9 mouse cellular contexts compared by ENCODE assay signal in the genomic region with DNA sequence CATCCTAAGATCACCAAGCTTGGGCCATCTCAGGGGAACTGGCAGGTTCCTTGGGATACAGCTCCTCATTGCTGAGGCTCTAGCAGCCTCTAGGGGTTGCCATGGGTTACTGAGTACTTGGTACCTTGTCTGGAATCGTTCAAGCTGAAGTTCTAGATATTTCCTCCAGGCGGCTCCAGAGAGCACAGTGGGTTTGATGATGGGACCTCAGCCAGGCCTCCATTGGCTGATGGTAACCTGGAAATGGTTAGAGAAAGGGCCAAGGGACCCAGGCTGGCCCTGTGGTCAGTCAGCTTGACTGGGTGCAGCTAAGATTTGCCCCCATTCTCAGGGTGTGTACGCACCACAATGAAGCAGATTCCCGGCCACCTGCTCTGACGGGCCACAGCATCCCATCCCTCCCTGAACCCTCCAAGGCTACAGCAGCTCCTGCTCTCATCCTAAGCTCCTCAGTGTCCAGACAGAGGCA.
DNase-seq lines count a peak whose midpoint lies in the region; ATAC-seq and TF ChIP-seq lines count a peak whose summit lies in the region.
"Had no signal": no experiment of that assay in that cellular context is flagged by ENCODE, and none has a peak within 500 bp of the region (broad histone marks: within the 10 kb centered on the region; RNA-seq: fewer than 3 reads in every experiment).

No protein-coding gene starts in this region.

- ATAC-seq in forebrain, embryonic 16.5 days, result peak; percentile 85
- ATAC-seq in liver, postnatal 0 days, result peak; percentile 67

- no peaks in the 10 kb centered on the region for H3K79me2 ChIP-seq in MEL (ENCODE audit: control insufficient read depth, insufficient read depth, low read length, poor library complexity)

- H3K4me1 ChIP-seq in MEL (ENCODE audit: control insufficient read depth in 1 of 2, insufficient read depth in 2 of 2, low read length in 2 of 2), result peaks cover 0 to 6% of the 10 kb centered on the region in 2 experiments; a peak in 1 of 4 replicates
- H3K4me1 ChIP-seq in forebrain, embryonic 16.5 days (replicated peaks; ENCODE audit: control insufficient read depth, insufficient read depth, low read length), result peaks cover 6% of the 10 kb centered on the region
- H3K4me1 ChIP-seq in liver, postnatal 0 days (ENCODE audit: insufficient read depth), result no peaks in the 10 kb centered on the region
- no peaks in the 10 kb centered on the region for H3K4me1 ChIP-seq in olfactory bulb, adult 2 months (ENCODE audit: control insufficient read depth, insufficient read depth, low read length)

- H3K27ac ChIP-seq in MEL (ENCODE audit: control insufficient read depth, low read depth, low read length), result no peak overlapping the region
- H3K27ac ChIP-seq in forebrain, embryonic 16.5 days (ENCODE audit: low read length), result no peak overlapping the region
- no peak overlapping the region for H3K27ac ChIP-seq in liver, postnatal 0 days (ENCODE audit: low read depth)
- H3K27ac ChIP-seq in olfactory bulb, adult 2 months (ENCODE audit: insufficient read depth, low read depth, low read length), result no peak overlapping the region

- 55% methylated on average over 5 of the region's 5 CpGs for WGBS in forebrain, embryonic 16.5 days
- 50% methylated on average over 5 of the region's 5 CpGs for WGBS in liver, postnatal 0 days (ENCODE audit: insufficient replicate concordance)
- 57% methylated on average over 5 of the region's 5 CpGs for WGBS in olfactory bulb, adult 2 months

- H3K27me3 ChIP-seq in MEL (ENCODE audit: control insufficient read depth in 1 of 2, insufficient read depth in 2 of 2, low read length in 2 of 2), result no peaks in the 10 kb centered on the region; a peak in 2 of 4 replicates
- no peaks in the 10 kb centered on the region for H3K27me3 ChIP-seq in forebrain, embryonic 16.5 days (replicated peaks; ENCODE audit: control insufficient read depth, insufficient read depth, low read length)
- no peaks in the 10 kb centered on the region for H3K27me3 ChIP-seq in liver, postnatal 0 days (ENCODE audit: insufficient read depth, low read length)

- TF ChIP-seq EP300 in MEL (IDR thresholded peaks at IDR 0.05; ENCODE audit: low read depth in 1 of 2, low read length in 2 of 2), result no peak
- TF ChIP-seq EP300 in liver, postnatal 0 days (IDR thresholded peaks at IDR 0.05; ENCODE audit: low read depth), result no peak

- H3K4me3 ChIP-seq in MEL (ENCODE audit: control insufficient read depth in 1 of 2, insufficient read depth in 1 of 2, low read depth in 2 of 2, low read length in 2 of 2), result no peak overlapping the region
- H3K4me3 ChIP-seq in forebrain, embryonic 16.5 days (replicated peaks; ENCODE audit: low read length), result no peak overlapping the region
- H3K4me3 ChIP-seq in liver, postnatal 0 days (ENCODE audit: low read depth, low read length), result no peak overlapping the region
- H3K4me3 ChIP-seq in olfactory bulb, adult 2 months (ENCODE audit: insufficient read depth, low read depth, low read length), result no peak overlapping the region
- H3K4me3 ChIP-seq: megakaryocyte, embryonic 14.5 days had no signal

- intact Hi-C loops in heart, postnatal 36 days (cut with DNase I), result loop anchor here (1.0 to 5.0 kb wide), 4 partner anchors 95 to 397 kb away; no protein-coding TSS in a partner anchor

- DNase-seq in MEL (ENCODE audit: low read depth, low spot score), result peak; percentile 73
- peak; percentile 59 for DNase-seq in cerebellum, adult 11-12 months
- DNase-seq in heart, postnatal 36 days, result peak; percentile 76 to 77
- DNase-seq in layer of hippocampus, adult 11-12 months (ENCODE audit: low spot score), result peak; percentile 87
- peak; percentile 57 for DNase-seq in liver, postnatal 0 days
- DNase-seq in thymus, postnatal 10 days (ENCODE audit: low spot score in 2 of 2), result peak; percentile 46 to 68

- no peak for TF ChIP-seq POLR2A in MEL (IDR thresholded peaks at IDR 0.05; ENCODE audit: control insufficient read depth in 1 of 2, insufficient read depth in 1 of 2, low read depth in 1 of 2, low read length in 2 of 2, poor library complexity in 1 of 2)
- TF ChIP-seq POLR2A in olfactory bulb, adult 2 months (IDR thresholded peaks at IDR 0.05; ENCODE audit: insufficient read depth, low read depth, low read length), result no peak

- peak; percentile 67 to 99 (median 90) for TF ChIP-seq CTCF in MEL (IDR thresholded peaks at IDR 0.05 in 2 of 3, conservative IDR thresholded peaks at IDR 0.05 in 1 of 3; ENCODE audit: control insufficient read depth in 1 of 3, insufficient read depth in 1 of 3, low read depth in 2 of 3, low read length in 3 of 3, poor library complexity in 1 of 3, severe bottlenecking in 1 of 3)
- peak; percentile 91 for TF ChIP-seq CTCF in liver, postnatal 0 days (IDR thresholded peaks at IDR 0.05; ENCODE audit: low read depth)
- TF ChIP-seq CTCF in olfactory bulb, adult 2 months (IDR thresholded peaks at IDR 0.05; ENCODE audit: insufficient read depth, low read depth, low read length), result peak; percentile 61

- H3K9me3 ChIP-seq in MEL (replicated peaks; ENCODE audit: insufficient read depth, low read length), result no peaks in the 10 kb centered on the region
- H3K9me3 ChIP-seq in forebrain, embryonic 16.5 days (ENCODE audit: control insufficient read depth, low read length), result no peaks in the 10 kb centered on the region
- no peaks in the 10 kb centered on the region for H3K9me3 ChIP-seq in liver, postnatal 0 days (ENCODE audit: low read length)

- H3K9ac ChIP-seq in MEL (ENCODE audit: control insufficient read depth, low read depth, low read length, poor library complexity, severe bottlenecking), result no peak overlapping the region
- no peak overlapping the region for H3K9ac ChIP-seq in forebrain, embryonic 16.5 days (replicated peaks; ENCODE audit: low read depth, low read length)
- H3K9ac ChIP-seq in liver, postnatal 0 days (replicated peaks), result no peak overlapping the region

- no peaks in the 10 kb centered on the region for H3K36me3 ChIP-seq in MEL (ENCODE audit: control insufficient read depth in 1 of 2, insufficient read depth in 2 of 2, low read length in 2 of 2)
- H3K36me3 ChIP-seq in forebrain, embryonic 16.5 days (ENCODE audit: control insufficient read depth, insufficient read depth), result no peaks in the 10 kb centered on the region
- H3K36me3 ChIP-seq in liver, postnatal 0 days (replicated peaks; ENCODE audit: insufficient read depth, low read length), result no peaks in the 10 kb centered on the region

- TF ChIP-seq RAD21 in MEL (IDR thresholded peaks at IDR 0.05; ENCODE audit: low read depth, low read length), result peak; percentile 97

- no peak overlapping the region for H3K4me2 ChIP-seq in forebrain, embryonic 16.5 days (ENCODE audit: low read length)
- H3K4me2 ChIP-seq in liver, postnatal 0 days (ENCODE audit: low read depth, low read length), result no peak overlapping the region

TF ChIP-seq in MEL, 35 proteins besides CTCF, POLR2A, EP300 and RAD21:
- no peak for TF ChIP-seq JUND (IDR thresholded peaks at IDR 0.05; ENCODE audit: low read depth, low read length)
- TF ChIP-seq TBP (IDR thresholded peaks at IDR 0.05; ENCODE audit: low read depth, low read length), result no peak
- TF ChIP-seq POLR2AphosphoS2 (IDR thresholded peaks at IDR 0.05; ENCODE audit: low read length), result no peak
- peak; percentile 30; the same call in 1 of the 2 replicates for TF ChIP-seq SIN3A (IDR thresholded peaks at IDR 0.05; ENCODE audit: low read length)
- no peak for TF ChIP-seq POLR2AphosphoS5 (IDR thresholded peaks at IDR 0.05; ENCODE audit: borderline replicate concordance, low read depth, low read length)
- peak; percentile 92 for TF ChIP-seq SMC3 (IDR thresholded peaks at IDR 0.05; ENCODE audit: low read depth, low read length)
- TF ChIP-seq BHLHE40 (IDR thresholded peaks at IDR 0.05; ENCODE audit: borderline replicate concordance, low read depth, low read length), result no peak
- no peak for TF ChIP-seq MYB (IDR thresholded peaks at IDR 0.05; ENCODE audit: low read depth, low read length)
- TF ChIP-seq RCOR1 (IDR thresholded peaks at IDR 0.05; ENCODE audit: low read depth, low read length), result 0 out of 2 replicates have a peak, but pooled peaks have one; percentile 10
- no peak for TF ChIP-seq CHD1 (IDR thresholded peaks at IDR 0.05; ENCODE audit: low read depth, low read length)
- 0 out of 2 replicates have a peak, but pooled peaks have one; percentile 39 for TF ChIP-seq ELF1 (IDR thresholded peaks at IDR 0.05; ENCODE audit: low read depth, low read length)
- no peak for TF ChIP-seq CHD2 (IDR thresholded peaks at IDR 0.05; ENCODE audit: low read length)
- TF ChIP-seq ZC3H11A (IDR thresholded peaks at IDR 0.05; ENCODE audit: low read depth, low read length), result peak; percentile 90
- no peak for TF ChIP-seq TAL1 (IDR thresholded peaks at IDR 0.05; ENCODE audit: low read length)
